Mouse (Mus musculus): ENCODE results near the gene Clk1.

The Clk1 gene

DNA sequence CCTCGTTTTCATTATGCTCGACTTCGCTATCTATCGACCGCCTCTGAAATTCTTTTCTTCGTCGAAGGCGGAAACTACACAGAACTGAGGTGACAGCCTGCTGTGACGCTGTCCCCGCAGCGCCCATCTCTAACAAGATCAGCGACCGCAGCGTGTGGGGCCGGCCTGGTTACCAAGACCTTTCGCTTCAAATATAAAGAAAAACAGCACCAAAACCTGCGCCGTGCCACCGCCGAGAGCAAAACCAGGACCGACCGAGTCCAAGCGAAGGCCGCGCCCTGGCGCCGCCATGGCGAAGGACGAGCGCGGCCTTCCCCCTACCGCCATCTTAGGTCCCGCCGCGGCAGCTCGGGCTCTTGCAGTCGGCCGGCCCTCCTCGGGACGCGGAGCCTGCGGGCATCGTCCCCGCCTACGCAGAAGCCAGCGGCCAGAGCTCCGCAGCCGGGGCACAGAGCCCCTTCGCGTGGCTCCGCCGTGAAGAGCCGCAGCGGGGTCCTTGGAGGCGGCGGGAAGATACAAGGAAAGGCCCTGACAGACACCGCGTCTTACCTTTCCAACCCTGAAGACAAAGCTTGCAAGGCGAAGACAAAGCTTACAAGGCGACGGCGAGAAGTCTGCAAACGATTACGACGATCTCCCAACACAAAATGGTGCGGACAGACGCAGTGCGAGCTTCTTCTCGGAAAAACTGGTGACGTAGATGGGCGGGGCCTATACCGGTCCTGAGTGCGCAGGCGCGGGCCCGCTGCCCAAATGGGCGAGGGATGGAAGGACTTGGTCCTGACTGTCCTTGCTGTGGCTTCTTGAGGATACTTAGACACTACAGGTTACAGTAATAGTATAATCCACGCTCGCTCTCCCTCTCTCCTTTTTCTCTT, at the start of gene Clk1:
TSS of gene Clk1 (minus strand) at position 696 of the 878 bp plus-strand sequence.
- peak; percentile 89 for DNase-seq (ENCODE audit: low read depth, low spot score)

GRCm38 (mm10) chr1:58465561-58465960, 41.7 kb upstream of the Clk1 start:
- no peak for DNase-seq (ENCODE audit: low read depth, low spot score)

DNA sequence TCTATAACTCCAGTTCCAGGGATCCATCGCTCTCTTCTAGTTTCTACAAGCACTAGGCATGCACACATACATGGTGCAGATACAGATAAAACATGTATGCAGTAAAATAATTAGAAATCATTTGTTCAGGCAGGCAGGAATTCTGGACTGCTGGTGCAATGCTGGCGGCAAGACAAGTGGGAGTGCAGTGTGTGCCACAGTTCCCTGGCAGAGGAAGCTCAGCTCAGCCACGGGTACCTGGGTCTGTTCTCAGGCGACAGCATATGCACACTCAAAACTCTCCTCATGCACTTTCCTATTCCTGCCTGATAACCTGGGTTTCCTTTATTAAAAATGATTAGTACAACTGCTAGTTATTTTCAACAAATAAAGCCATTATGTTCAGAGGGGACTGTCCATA, 41.2 kb upstream of the Clk1 start:
- no peak for DNase-seq (ENCODE audit: low read depth, low spot score)

DNA sequence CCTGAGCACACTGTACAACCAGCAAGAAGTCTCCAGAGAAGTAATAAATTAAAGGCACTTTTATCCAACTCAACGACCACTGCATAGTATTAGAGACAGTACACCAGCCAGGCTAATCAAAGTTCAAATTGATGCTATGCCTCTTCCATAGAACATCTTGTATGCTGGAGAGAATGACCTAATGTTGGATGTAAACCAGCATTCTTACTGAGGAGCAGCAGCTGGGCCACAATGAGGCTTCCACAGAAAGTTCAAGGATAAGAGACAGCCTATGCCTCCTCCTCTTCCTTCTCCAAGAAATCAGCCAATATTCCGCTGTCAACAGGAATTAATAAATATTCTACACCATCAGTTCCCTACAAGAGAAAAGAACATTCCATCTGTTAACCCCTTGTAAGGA, 40.1 kb upstream of the Clk1 start:
- no peak for DNase-seq (ENCODE audit: low read depth, low spot score)

DNA sequence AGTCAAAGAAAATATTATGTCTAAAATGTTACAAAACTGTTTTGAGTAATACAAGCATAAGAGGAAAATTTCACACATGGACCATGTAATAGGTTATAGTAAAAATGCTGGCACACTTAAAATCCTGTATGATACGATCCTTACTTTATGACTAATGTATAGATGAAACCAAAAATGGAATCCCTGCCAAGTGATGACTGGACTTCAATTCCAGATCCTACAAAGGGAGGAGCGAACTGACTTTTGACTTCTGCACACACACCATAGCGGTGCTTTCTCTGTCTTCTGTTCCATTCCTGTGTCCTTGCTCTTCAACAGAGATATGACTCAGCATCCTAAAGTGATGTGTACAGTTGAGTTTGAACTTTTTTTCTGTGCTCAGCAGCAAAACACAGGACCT, 36.7 kb upstream of the Clk1 start:
- no peak for DNase-seq (ENCODE audit: low read depth, low spot score)

GRCm38 (mm10) chr1:58458867-58459266, 35.0 kb upstream of the Clk1 start:
- DNase-seq (ENCODE audit: low read depth, low spot score), result no peak

DNA sequence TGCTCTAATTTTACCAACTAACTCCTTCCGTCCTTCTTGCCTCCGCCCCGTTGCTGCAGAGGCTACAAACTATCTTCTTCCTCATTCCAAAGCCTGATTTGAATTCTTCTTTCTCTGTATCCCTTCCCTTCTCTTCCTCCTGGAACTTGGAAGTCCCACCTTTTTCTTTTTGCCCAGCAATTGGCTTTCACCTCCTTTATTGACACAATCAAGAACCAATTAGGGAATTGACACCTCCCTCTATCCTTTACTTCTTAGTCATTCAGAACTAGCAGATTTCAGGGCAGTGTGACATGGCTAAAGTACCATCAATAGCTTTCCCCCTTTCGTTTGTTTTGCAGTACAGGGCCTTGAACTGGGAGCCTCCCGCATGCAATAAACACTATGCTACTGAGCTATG, 34.3 kb upstream of the Clk1 start:
- DNase-seq (ENCODE audit: low read depth, low spot score), result no peak

DNA sequence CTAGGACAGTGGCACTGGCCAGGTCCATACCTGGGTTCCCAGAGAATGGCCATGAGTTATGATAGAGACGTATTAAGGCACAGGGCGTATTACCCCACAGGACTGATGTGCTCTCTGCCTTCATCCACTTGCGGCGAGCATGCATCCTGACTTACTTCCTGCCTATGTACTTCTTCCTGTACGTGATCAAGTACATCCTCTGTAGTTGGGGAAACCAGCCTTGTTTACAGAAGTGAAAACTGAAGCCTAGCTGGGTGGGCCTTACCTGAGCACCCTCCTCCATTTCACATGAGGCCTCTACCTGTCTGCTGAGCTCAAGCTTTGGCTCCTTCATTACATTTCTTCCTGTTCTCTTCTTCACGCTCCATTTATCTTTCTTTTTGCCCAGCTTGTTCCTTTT, 30.4 kb upstream of the Clk1 start:
- DNase-seq (ENCODE audit: low read depth, low spot score), result no peak

GRCm38 (mm10) chr1:58448396-58448795, 24.5 kb upstream of the Clk1 start:
- DNase-seq (ENCODE audit: low read depth, low spot score), result no peak

DNA sequence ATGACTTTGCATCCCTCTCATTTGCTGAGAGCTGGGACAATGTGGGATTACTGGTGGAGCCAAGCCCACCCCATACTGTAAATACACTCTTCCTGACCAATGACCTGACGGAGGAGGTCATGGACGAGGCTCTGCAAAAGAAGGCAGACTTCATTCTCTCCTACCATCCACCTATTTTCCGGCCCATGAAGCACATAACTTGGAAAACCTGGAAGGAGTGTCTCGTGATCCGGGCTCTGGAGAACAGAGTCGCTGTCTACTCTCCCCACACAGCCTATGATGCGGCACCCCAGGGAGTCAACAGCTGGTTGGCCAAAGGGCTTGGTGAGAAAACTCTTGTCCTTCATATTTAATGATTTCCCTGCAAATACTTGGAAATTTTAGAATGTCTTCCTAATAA, 23.9 kb upstream of the Clk1 start:
- no peak for DNase-seq (ENCODE audit: low read depth, low spot score)

GRCm38 (mm10) chr1:58445861-58446260, 22.0 kb upstream of the Clk1 start:
- DNase-seq (ENCODE audit: low read depth, low spot score), result no peak

DNA sequence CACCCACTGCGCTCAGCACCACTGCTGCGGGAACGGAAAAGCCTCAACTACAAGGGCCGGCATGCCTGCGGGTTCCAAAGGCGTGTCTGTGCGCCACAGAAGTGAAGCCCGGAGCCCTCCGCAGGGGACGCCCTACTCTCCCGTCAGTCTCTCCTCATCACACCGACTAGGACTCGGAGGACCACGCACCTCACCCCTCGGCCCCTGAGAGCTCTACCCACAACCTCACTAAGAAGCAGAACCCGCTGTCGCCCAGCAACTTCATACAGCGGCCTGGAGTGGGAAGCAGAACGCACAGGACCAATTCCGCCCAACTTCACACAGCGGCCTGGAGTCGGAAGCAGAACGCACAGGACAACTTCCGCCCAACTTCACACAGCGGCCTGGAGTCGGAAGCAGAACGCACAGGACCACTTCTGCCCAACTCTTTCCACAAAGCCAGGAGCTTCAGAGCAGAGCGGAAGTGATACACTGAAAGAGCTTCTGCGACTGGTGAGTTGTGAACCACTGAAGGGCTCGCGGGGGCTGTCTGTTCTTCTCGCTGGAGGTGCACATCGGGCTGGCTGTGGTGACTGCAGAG, 21.4 kb upstream of the Clk1 start, which contains the start of the genes Nif3l1 and Ppil3:
TSS of gene Nif3l1 (plus strand) at position 9 of the 580 bp plus-strand sequence.
TSS of gene Ppil3 (minus strand) at position 344 of the 580 bp plus-strand sequence.
- peak; percentile 36 for DNase-seq (ENCODE audit: low read depth, low spot score)

DNA sequence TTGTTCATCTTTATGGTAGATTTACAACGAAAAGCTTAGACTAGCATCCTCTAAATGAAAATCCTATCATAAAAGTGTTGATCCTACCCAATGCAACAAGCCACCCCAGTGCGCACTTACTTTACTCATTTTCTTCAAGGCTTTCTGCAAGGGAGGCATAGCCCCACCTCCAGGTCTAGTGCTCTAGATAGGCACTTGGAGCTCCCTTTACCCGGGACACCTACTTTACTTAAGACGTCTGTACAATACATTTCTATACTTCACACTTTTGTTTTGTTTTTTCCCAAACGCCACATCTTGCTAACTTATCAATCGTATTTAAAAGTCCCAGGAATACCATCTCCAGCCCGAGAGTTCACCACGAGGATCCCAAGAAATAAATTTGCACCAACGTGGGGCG, 20.8 kb upstream of the Clk1 start:
- no peak for DNase-seq (ENCODE audit: low read depth, low spot score)

DNA sequence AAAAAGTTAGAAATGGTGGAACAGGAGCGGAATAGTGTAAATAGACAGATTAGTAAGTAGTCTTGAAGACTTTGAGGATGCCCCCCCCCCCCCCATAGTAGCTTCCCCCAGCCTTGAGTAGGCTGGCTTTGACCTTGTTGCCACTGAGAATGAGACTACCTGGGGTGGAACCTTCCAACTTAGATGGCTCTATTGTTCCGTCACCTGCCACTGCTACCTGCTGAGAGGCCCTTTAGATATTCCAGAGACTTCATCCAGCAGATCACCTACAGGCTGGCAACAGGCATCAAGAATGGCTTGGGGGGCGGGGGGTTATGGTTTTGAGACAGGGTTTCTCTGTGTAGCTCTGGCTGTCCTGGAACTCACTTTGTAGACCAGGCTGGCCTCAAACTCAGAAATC, 685 bp upstream of the Clk1 start:
- no peak for DNase-seq (ENCODE audit: low read depth, low spot score)

DNA sequence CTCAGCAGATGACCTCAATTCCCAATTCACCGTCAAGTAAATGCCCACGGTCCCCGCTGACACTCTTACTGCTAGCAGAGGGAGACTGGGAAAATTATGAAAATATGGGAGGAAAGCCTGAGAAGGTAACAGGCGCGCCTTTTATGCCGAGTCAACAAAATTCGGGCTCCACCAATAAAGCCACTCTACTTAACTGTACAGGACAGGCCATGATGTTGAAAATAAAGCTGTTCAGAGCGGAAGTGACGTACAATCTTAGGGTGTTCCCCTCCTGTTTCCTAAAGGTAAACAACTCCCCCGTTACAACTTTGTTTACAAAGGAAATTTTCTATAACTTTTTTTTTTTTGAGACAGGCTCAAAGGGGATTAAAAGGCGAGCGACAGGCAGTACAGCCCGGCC, 987 bp downstream of the Clk1 start:
- DNase-seq (ENCODE audit: low read depth, low spot score), result peak; percentile 75

- DNase-seq (ENCODE audit: low read depth, low spot score), result no peak
Observed at GRCm38 (mm10) chr1:58420961-58421360, 2.9 kb downstream of the Clk1 start.

DNA sequence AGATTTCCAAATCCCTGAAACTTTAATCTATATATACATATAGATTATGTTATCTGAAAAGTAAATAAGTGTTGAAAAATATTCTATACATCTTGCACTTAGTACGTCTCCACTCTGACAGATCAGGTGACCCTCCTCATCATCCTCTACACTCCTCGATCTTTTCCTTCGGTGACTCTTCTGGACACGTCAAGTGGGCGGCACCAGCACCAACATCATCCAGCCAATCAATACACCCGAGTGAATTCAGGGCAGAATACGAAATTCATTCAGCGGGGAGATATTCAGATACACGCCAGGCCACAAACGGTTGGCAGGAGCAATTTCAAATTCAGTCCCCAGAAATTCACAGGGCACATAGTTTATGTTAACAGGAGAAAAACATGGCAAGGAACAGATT, 3.8 kb downstream of the Clk1 start:
- DNase-seq (ENCODE audit: low read depth, low spot score), result no peak

- no peak for DNase-seq (ENCODE audit: low read depth, low spot score)
Observed at GRCm38 (mm10) chr1:58416048-58416447, 7.8 kb downstream of the Clk1 start.

GRCm38 (mm10) chr1:58415442-58415841, 8.4 kb downstream of the Clk1 start:
- no peak for DNase-seq (ENCODE audit: low read depth, low spot score)

- no peak for DNase-seq (ENCODE audit: low read depth, low spot score)
Observed at GRCm38 (mm10) chr1:58410776-58411175, 13.1 kb downstream of the Clk1 start.

GRCm38 (mm10) chr1:58410198-58410588, 13.7 kb downstream of the Clk1 start:
- DNase-seq (ENCODE audit: low read depth, low spot score), result no peak

DNA sequence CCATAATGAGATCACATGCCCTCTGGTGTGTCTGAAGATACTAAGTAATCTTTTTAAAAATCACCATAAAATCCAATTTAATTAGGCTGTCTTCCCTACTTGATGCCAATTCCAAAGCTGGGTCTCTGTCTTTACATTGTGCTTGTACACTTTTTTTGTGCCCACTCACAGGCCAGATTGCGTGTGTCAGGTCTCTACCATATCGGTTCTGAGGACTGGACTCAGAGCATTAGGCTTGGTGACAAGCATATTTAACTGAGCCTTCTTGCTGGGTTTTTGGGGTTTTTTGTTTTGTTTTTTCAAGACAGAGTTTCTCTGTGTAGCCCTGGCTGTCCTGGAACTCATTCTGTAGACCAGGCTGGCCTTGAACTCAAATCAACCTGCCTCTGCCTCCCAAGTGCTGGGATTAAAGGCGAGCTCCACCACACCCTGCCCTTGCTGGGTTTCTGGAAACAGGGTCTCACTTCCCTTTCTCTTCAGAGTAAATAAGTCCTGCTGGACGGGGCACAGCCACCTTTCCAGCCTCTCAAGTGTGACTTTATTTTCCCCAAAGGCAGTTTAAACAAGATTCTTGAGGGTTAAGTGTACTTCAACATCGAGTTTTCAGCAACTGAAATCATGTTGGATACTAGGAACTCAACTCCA, 14.2 kb downstream of the Clk1 start:
- no peak for DNase-seq (ENCODE audit: low read depth, low spot score)

DNA sequence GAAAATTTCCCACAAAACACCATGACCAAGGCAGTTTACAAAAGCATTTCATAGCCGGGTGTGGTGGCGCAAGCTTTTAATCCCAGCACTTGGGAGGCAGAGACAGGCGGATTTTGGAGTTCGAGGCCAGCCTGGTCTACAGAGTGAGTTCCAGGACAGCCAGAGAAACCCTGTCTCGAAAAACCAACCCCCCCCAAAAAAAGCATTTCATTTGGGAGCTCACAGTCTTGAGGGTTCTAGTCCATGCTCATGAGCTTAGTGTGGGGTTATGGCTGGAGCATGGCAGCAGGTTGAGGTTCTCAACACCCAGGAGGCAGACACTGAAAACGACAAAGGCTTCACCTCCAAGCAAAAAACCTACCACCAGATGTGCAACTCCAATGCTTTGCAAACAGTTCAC, 15.7 kb downstream of the Clk1 start:
- no peak for DNase-seq (ENCODE audit: low read depth, low spot score)
